Mouse (Mus musculus) megakaryocyte, embryonic 14.5 days (primary cell): Measurements from ENCODE around the gene Smpd3. TPM values are rescaled to one million over a fixed set of nuclear protein-coding genes. Genes with fewer than 3 reads are reported as not detected.

ENCODE experiments used
- H3K27me3 ChIP-seq: replicated peaks from 2 replicates; pipeline ENCODE3; 2012; ENCODE audit warnings: inconsistent platforms
- H3K36me3 ChIP-seq: replicated peaks from 2 replicates; pipeline ENCODE3; 2012; ENCODE audit warnings: low read length, inconsistent platforms, mixed read lengths
- H3K4me1 ChIP-seq: 2 replicates; pipeline ENCODE4 v1.6.1; 2012; ENCODE audit warnings: inconsistent platforms
- H3K4me3 ChIP-seq: replicated peaks from 2 replicates; pipeline ENCODE3; 2012; ENCODE audit warnings: moderate library complexity, mild to moderate bottlenecking, inconsistent platforms
- H3K9me3 ChIP-seq: 2 replicates; pipeline ENCODE4 v1.6.1; 2012; ENCODE audit warnings: inconsistent platforms
- FLI1 ChIP-seq: IDR thresholded peaks from 2 replicates; pipeline ENCODE4 v1.6.1; 2012; ENCODE audit warnings: low read length, inconsistent platforms, mixed read lengths
- GATA1 ChIP-seq: IDR thresholded peaks from 3 replicates; pipeline ENCODE4 v1.6.1; 2012; ENCODE audit warnings: mixed read lengths, low read length, inconsistent platforms, borderline replicate concordance
- polyA plus RNA-seq: library from polyadenylated mRNA; stranded (reverse); fragments of >175 nt; gene quantifications from 2 replicates; pipeline ENCODE4 v1.2.3, GENCODE M21; 2012; ENCODE audit warnings: low replicate concordance; ENCODE audit not compliant: insufficient read depth

Smpd3 gene
- polyA plus RNA-seq, 1 experiment = not detected

- no peak overlapping the region for H3K4me3 ChIP-seq
- no peaks in the 10 kb centered on the region for H3K36me3 ChIP-seq
- TF ChIP-seq FLI1 = no peak
- TF ChIP-seq GATA1 = no peak
- H3K27me3 ChIP-seq = peaks cover 46% of the 10 kb centered on the region
- H3K9me3 ChIP-seq = peaks cover 11% of the 10 kb centered on the region; the same call in 1 of the 2 replicates
- H3K4me1 ChIP-seq = peaks cover 27% of the 10 kb centered on the region
Measured at GRCm38 (mm10) chr8:106335196-106335595, 2.6 kb downstream of the Smpd3 start.

GRCm38 (mm10) chr8:106333346-106333745 is 4.4 kb downstream of the Smpd3 start:
- peaks cover 21% of the 10 kb centered on the region for H3K4me1 ChIP-seq
- H3K9me3 ChIP-seq = peaks cover 11% of the 10 kb centered on the region; the same call in 1 of the 2 replicates
- peaks cover 44% of the 10 kb centered on the region for H3K27me3 ChIP-seq
- H3K36me3 ChIP-seq = no peaks in the 10 kb centered on the region
- TF ChIP-seq GATA1 = no peak
- no peak for TF ChIP-seq FLI1
- no peak overlapping the region for H3K4me3 ChIP-seq

- H3K4me1 ChIP-seq = peaks cover 13% of the 10 kb centered on the region
- H3K4me3 ChIP-seq = no peak overlapping the region
- TF ChIP-seq GATA1 (no peak), FLI1 (no peak)
- H3K36me3 ChIP-seq = no peaks in the 10 kb centered on the region
- peaks cover 42% of the 10 kb centered on the region for H3K27me3 ChIP-seq
- peaks cover 11% of the 10 kb centered on the region; the same call in 1 of the 2 replicates for H3K9me3 ChIP-seq
Measured at GRCm38 (mm10) chr8:106332498-106332897, 5.3 kb downstream of the Smpd3 start.

- Histone ChIP-seq H3K9me3 (no peaks in the 10 kb centered on the region), H3K36me3 (no peaks in the 10 kb centered on the region), H3K4me1 (no peaks in the 10 kb centered on the region), H3K4me3 (no peak overlapping the region), H3K27me3 (peaks cover 24% of the 10 kb centered on the region)
- TF ChIP-seq GATA1 (no peak), FLI1 (no peak)
Measured at GRCm38 (mm10) chr8:106326624-106327023, 11.2 kb downstream of the Smpd3 start.

GRCm38 (mm10) chr8:106321434-106321833 is 16.4 kb downstream of the Smpd3 start:
- TF ChIP-seq GATA1 = no peak
- TF ChIP-seq FLI1 = no peak
- H3K9me3 ChIP-seq = no peaks in the 10 kb centered on the region

GRCm38 (mm10) chr8:106320002-106320401 is 17.8 kb downstream of the Smpd3 start:
- no peak for TF ChIP-seq FLI1
- H3K9me3 ChIP-seq = no peaks in the 10 kb centered on the region
- H3K27me3 ChIP-seq = peaks cover 53% of the 10 kb centered on the region
- H3K36me3 ChIP-seq = no peaks in the 10 kb centered on the region
- H3K4me3 ChIP-seq = no peak overlapping the region
- no peaks in the 10 kb centered on the region for H3K4me1 ChIP-seq

More at GRCm38 (mm10) chr8:106321434-106321833, 16.4 kb downstream of the Smpd3 start:
- Histone ChIP-seq H3K4me1 (no peaks in the 10 kb centered on the region), H3K36me3 (no peaks in the 10 kb centered on the region), H3K27me3 (peaks cover 50% of the 10 kb centered on the region), H3K4me3 (no peak overlapping the region)

GRCm38 (mm10) chr8:106317091-106317490 is 20.7 kb downstream of the Smpd3 start:
- no peak for TF ChIP-seq GATA1
- TF ChIP-seq FLI1 = no peak
- Histone ChIP-seq H3K36me3 (no peaks in the 10 kb centered on the region), H3K4me3 (no peak overlapping the region), H3K4me1 (no peaks in the 10 kb centered on the region), H3K9me3 (no peaks in the 10 kb centered on the region; the same call in 1 of the 2 replicates), H3K27me3 (peaks cover 57% of the 10 kb centered on the region)

- Histone ChIP-seq H3K27me3 (peaks cover 53% of the 10 kb centered on the region), H3K4me3 (no peak overlapping the region), H3K4me1 (no peaks in the 10 kb centered on the region), H3K9me3 (no peaks in the 10 kb centered on the region; the same call in 1 of the 2 replicates), H3K36me3 (no peaks in the 10 kb centered on the region)
- TF ChIP-seq GATA1 (no peak), FLI1 (no peak)
Measured at GRCm38 (mm10) chr8:106316506-106316905, 21.3 kb downstream of the Smpd3 start.

- H3K9me3 ChIP-seq = no peaks in the 10 kb centered on the region; the same call in 1 of the 2 replicates
- H3K4me1 ChIP-seq = no peaks in the 10 kb centered on the region
- H3K4me3 ChIP-seq = no peak overlapping the region
- TF ChIP-seq FLI1 (no peak), GATA1 (no peak)
- H3K27me3 ChIP-seq = peaks cover 52% of the 10 kb centered on the region
- no peaks in the 10 kb centered on the region for H3K36me3 ChIP-seq
Measured at GRCm38 (mm10) chr8:106315402-106316187, 22.2 kb downstream of the Smpd3 start.

GRCm38 (mm10) chr8:106313799-106314198 is 24.0 kb downstream of the Smpd3 start:
- no peaks in the 10 kb centered on the region; the same call in 1 of the 2 replicates for H3K9me3 ChIP-seq
- no peak overlapping the region for H3K4me3 ChIP-seq
- no peaks in the 10 kb centered on the region for H3K36me3 ChIP-seq
- peaks cover 42% of the 10 kb centered on the region for H3K27me3 ChIP-seq
- H3K4me1 ChIP-seq = no peaks in the 10 kb centered on the region
- TF ChIP-seq GATA1 (no peak), FLI1 (no peak)
